Mouse (Mus musculus) thymus, postnatal 4 days (tissue): ENCODE data around the gene Fcrla.

Experiments
- DNase-seq: peaks from one replicate; pipeline ENCODE4 v3.0.0; 2021

The Fcrla gene

GRCm38 (mm10) chr1:170926941-170927340, 442 bp downstream of the Fcrla start:
- DNase-seq: no peak

DNA sequence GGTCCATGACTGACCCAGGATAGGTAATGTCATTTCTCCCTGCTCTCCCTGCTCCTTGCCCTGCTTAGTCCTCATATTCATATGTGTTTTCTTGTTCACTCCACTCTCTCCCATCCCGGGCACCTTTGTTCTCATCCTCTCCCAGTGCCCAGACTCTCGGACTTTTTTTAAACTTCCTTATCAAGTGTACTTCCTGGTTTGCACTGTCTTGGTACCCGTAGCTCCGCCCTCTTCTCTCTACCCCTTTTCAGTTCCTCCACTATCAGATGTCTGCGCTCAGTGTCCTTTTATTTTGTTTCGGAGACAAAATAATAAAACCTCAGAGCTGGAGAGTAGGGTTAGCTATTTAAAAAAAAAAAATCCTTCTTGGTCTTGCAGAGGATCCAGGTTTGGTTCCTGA, 2.9 kb downstream of the Fcrla start:
- DNase-seq: peak; percentile 15

DNA sequence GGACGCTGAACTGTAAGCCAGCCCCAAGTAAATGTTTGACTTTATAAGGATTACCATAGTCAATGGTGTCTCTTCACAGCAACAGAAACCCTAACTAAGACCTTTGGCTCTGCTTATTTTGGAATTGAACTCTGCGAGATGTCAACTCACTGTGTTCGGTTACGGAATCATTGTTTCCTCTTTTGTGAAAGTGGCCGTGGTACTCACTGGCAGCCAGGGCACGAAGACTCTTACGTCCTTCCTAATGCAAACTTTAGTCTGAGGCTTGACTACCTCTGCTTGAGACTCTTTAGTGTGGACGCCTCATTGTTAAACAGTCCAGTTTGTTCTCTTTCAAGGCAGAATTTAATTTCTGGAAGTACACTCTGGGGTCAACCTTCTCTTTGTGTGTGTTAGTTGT, 8.1 kb downstream of the Fcrla start:
- no peak for DNase-seq

GRCm38 (mm10) chr1:170915657-170916056, 11.7 kb downstream of the Fcrla start:
- no peak for DNase-seq

GRCm38 (mm10) chr1:170912891-170913615, 14.3 kb downstream of the Fcrla start, which contains the start of gene Fcrlb:
Gene Fcrlb, minus strand, starts transcription at chr1:170912941.
- DNase-seq: no peak

- DNase-seq: no peak
Observed at GRCm38 (mm10) chr1:170911907-170912660, 15.3 kb downstream of the Fcrla start.

- DNase-seq: peak; percentile 15
Observed at GRCm38 (mm10) chr1:170908341-170908740, 19.0 kb downstream of the Fcrla start.

DNA sequence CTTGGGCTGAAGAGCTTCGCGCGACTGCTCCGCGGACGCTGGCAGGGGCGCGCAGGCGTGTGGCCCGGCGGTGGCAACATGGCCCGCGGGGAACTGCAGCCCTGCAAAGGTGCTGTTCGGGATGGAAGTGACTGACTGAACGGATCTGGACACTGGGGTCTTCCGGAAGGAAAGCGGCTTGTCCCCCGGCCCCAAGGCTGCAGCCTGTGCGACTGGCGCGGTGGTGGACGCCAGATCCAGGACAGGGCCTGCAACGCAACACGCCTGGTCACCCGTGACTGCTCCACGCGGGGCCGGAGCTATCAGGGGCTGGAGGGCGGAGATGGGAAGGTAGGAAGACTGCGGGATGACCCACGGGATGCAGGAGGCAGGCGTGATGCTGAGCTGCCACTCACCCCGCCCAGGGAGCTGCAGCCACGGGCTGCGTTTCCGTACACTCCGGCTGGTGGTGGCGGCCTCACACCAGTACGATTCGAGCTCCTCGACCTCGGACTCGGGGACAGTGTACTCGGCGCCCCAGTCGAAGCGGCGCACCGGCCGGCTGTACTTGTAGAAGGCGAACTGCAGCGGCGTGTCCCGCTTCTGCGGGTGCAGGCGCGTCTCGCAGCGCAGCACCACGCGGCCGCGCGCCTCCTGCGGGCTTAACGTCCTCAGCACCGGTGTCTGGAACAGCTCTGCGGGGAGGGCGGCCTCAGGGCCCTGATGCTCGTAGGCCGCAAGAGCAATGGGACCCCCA, 19.8 kb downstream of the Fcrla start:
- DNase-seq: peak; percentile 59

- no peak for DNase-seq
Observed at GRCm38 (mm10) chr1:170907111-170907455, 20.3 kb downstream of the Fcrla start.

- no peak for DNase-seq
Observed at GRCm38 (mm10) chr1:170903485-170903884, 23.9 kb downstream of the Fcrla start.

DNA sequence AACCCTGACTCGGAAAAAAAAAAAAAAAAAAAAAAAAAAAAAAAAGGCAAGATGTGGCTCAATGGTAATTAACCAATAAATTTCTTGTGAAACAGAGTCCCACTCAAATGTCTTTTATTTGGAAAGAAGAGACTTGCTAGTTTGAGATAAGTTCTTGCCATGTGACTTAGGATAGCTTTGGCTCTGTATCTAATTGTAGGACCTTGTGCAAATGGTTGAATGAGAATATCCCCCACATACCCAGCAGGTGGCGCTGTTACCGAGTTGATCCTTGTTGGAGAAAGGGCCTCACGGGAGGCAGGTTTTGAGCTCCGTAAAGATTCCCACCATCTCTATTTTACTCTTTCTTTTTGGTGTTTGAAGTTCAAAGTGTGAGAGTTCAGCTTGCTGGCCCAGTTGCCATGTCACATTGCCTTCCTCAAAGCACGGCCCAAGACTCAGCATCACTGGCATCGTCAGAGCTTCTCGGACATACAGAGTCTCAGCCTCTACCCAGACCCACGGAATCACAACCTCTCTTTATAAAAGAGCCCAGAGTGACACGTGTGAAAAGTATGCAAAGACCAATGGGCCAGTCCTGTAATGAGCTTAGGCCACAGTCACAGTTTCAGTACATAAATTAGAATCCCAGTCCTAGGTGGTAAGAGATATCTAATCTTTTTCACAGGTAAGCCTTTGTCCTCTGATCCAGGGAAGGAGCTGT, 25.7 kb downstream of the Fcrla start:
- DNase-seq: peak; percentile 91

DNA sequence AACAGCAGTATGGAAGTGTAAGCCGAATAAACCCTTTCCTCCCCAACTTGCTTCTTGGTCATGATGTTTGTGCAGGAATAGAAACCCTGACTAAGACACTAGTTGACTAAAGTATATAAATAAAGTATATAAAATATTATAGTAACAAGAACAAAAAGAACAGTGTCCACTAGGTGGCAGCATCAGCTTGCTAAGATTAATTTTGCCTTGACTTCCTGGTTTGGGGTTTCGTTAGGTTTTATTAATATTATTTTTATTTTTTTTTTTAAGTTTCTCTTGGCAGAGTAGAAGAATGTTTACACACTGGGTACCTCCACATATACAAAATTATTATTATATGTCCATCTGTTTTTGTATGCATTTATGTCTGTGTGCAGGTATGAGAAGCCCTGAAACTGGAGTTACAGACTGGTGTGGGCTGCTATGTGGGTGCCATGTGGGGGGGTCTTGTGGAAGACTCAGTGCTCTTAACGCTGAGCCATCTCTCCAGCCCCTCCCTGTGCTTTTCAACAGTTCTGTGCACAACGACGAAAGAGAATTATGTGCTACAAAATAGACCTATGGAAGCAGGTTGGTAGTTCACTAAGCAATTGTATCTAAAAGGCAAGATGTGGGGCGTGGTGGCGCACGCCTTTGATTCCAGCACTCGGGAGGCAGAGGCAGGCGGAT, 26.4 kb downstream of the Fcrla start:
- DNase-seq: peak; percentile 64

DNA sequence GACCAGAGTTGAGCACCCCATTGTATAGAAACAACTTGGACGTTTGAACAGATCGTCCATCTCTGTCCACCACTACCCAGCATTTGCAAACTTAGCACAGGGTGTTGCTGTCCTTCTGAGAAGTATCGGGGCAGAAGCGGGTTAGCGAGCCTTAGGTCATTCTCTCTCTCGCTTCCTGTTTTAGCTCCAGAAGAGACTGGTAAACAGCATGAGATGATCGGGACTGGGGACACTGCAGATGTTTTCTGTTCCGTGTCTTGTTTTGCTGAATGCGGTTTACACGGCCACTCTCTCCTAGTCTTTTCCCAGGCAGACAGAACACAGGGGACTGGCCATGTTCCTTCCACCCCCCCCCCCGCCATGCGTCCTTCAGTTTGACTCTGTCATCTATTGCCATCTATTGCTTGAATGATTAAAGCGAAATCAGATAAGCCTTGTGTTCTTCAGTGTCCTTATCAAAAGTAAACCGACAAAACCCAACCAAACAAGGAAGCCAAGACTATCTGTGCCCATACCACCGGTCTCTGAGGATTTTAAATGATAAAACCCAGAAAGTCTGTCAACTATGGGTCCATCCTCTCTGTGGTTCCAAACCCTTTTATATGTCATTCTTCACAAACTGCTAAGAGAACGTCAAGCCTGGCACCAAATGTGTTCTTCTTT, 28.8 kb downstream of the Fcrla start:
- DNase-seq: no peak

- no peak for DNase-seq
Observed at GRCm38 (mm10) chr1:170896651-170897281, 30.6 kb downstream of the Fcrla start.

DNA sequence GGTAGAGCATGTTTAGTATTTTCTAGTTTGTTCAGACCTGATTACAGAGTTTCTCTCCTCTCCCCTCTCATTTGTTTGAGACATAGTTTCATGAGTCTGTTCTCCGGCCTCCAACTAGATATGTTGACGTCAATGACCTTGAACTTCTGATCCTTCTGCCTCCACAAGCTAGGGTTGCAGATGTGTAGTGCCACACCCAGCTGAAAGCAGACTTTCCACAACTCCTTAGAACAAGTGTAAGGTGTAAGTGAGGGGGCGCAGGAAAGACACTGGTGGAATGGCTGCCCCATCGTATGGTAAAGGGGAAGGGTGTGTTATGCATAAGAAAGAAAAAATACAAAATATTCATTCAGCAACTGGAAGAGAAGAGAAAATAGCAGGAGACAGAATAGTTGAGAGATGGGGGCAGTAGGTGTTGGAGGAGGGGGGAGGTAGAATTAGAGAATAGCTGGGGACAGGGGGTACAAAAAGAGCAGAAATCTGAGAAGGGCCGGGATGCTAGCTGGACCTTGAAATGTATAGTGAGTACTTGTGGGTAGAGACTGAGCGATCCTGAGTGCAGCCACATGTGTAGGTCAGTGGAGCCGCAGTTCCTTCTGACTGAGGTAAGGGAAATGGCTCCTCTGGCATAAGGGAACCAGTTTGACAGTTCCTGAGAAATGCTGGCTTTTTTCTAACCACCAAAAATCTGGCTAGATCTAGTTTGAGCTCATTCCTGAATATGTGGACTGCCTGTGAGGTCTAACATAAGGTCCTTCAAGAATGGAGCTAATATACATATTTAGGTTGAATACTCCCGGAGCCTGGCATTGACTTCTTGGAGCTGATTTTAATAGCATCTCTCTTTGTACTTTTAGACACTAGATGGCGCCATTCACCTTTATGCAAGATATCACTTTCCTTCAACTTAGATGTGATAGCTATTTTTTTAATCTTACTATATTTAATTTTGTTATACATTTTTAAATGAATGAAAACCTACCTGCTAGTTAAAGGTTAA, 32.5 kb downstream of the Fcrla start:
- no peak for DNase-seq

DNA sequence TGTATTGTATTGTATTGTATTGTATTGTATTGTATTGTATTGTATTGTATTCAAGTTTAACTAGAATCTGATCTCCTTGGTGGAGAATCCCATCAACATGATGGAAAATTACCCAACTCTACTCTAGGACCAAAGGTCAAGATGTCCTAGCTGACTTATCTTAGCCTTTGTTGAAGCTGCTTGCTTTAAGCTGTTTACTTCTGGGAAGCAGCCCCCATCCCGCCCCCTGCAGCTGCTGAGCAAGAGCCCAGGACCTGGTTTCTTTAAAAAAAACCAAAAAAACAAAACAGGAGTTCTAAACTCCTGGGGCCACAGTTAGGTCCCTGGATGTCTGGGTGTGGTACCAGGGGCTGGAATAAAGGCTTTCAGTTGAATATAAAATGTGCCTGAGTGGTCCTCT, 35.1 kb downstream of the Fcrla start:
- DNase-seq: no peak

- no peak for DNase-seq
Observed at GRCm38 (mm10) chr1:170891646-170892045, 35.7 kb downstream of the Fcrla start.

GRCm38 (mm10) chr1:170889310-170889709, 38.1 kb downstream of the Fcrla start:
- DNase-seq: no peak

DNA sequence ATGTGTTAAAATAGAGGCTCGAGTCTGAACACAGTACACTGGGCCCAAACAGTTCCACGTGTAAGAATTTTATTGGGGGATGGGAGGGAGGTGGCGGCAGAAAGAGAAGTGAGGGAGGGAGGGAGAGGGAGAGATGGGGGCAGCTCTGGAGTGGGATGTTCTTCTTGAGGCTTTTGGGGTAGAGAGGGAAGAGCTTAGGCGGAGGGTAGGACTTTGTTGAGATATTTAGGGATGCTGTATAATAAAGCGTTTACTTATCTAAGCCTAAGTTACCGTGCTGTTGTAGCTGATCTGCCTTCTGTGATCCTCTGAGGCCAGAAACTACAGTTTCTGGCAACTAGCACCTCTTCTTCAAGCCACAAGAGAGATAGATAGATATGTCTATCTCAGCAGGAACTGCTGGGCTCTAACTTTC, 41.3 kb downstream of the Fcrla start:
- no peak for DNase-seq

GRCm38 (mm10) chr1:170884978-170885561, 42.3 kb downstream of the Fcrla start, which contains the start of the genes Gm26620 and Dusp12:
Gene Gm26620, plus strand, starts transcription at chr1:170885065.
Gene Dusp12, minus strand, starts transcription at chr1:170885540.
- peak; percentile 86 for DNase-seq
